Mouse (Mus musculus): Measurements from ENCODE around the gene Fam172a. TPM values are rescaled to one million over a fixed set of nuclear protein-coding genes. Genes with fewer than 3 reads are reported as not detected.

Gene Fam172a
- polyA plus RNA-seq, 1 experiment from 2014 or later, result 18.9 TPM

DNA sequence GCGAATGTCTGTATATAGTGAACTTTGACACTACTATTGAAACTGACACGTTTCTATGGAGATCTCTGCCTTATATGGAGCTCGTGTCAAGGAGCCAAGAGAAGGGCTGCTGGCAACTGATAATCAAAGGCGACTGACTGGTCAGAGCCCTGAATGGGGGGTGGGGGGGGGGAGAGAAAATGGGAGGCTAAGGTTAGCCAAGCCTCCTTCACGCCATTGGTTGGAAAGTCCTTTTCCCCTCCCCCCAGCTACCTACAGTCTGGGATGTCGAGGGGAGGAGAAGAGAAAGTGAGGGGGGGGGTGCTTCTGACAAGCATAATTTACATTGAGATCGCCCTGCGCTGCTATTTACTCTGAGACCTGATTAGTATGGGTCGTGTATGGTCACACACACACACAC, 498.6 kb downstream of the Fam172a start:
- Histone ChIP-seq H3K27ac (no peak overlapping the region), H3K36me3 (ENCODE audit: inconsistent target) (no peaks in the 10 kb centered on the region), H3K4me3 (ENCODE audit: inconsistent target) (no peak overlapping the region), H3K79me2 (ENCODE audit: inconsistent target) (no peaks in the 10 kb centered on the region)
- 5% methylated on average over 4 of the region's 9 CpGs for WGBS (ENCODE audit: missing documents)

DNA sequence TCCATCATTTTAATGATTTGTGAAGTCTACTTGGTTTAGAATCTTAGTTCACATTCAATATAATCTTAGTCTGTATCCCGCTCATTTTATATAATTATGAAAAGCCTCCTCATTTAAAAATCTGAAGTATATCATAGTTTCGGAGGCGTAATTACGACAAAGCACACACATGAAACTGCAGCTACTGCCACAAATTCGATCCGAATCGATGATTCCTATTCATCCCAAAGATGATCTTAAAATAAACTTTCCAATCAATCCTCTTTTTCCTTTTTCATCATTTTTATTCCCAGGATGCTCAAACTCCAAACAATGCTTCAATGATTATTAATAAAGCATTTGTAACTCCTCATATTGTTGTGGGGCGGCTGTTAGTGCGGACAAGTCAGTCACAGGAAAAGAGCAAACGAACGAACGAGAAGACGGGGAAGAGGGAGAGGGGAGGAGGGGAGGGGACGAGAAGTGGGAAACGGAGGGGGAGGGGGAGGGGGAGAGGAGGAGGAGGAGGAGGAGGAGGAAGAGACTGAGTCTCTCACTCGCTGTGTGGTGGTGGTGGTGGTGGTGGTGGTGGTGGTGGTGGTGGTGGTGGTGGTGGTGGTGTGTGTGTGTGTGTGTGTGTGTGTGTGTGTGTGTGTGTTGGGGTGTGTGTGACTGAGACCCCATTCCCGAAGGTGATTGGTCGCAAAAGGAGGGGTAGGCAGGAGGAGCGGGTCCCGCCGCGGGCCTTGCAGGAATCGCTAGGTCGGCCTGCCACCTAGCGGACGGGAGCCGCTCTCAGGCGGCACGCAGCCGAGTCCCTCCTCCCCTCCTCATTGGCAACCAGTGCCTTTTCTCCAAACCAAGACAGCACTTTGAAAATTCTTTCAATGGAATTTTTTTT, 499.4 kb downstream of the Fam172a start:
- Histone ChIP-seq H3K79me2 (ENCODE audit: inconsistent target) (no peaks in the 10 kb centered on the region), H3K27ac (no peak overlapping the region), H3K4me3 (ENCODE audit: inconsistent target) (no peak overlapping the region), H3K36me3 (ENCODE audit: inconsistent target) (no peaks in the 10 kb centered on the region)
- WGBS (ENCODE audit: missing documents), result 6% methylated on average over 22 of the region's 30 CpGs

GRCm38 (mm10) chr13:78201871-78202565, 500.2 kb downstream of the Fam172a start:
- Histone ChIP-seq H3K79me2 (ENCODE audit: inconsistent target) (no peaks in the 10 kb centered on the region), H3K27ac (no peak overlapping the region), H3K4me3 (ENCODE audit: inconsistent target) (no peak overlapping the region), H3K36me3 (ENCODE audit: inconsistent target) (no peaks in the 10 kb centered on the region)
- WGBS (ENCODE audit: missing documents), result 9% methylated on average over 20 of the region's 22 CpGs

- 4% methylated on average over 47 of the region's 47 CpGs for WGBS (ENCODE audit: missing documents)
- H3K79me2 ChIP-seq (ENCODE audit: inconsistent target), result no peaks in the 10 kb centered on the region
- no peaks in the 10 kb centered on the region for H3K36me3 ChIP-seq (ENCODE audit: inconsistent target)
- no peak overlapping the region for H3K27ac ChIP-seq
- no peak overlapping the region for H3K4me3 ChIP-seq (ENCODE audit: inconsistent target)
Observed at GRCm38 (mm10) chr13:78202574-78203347, 500.9 kb downstream of the Fam172a start.

DNA sequence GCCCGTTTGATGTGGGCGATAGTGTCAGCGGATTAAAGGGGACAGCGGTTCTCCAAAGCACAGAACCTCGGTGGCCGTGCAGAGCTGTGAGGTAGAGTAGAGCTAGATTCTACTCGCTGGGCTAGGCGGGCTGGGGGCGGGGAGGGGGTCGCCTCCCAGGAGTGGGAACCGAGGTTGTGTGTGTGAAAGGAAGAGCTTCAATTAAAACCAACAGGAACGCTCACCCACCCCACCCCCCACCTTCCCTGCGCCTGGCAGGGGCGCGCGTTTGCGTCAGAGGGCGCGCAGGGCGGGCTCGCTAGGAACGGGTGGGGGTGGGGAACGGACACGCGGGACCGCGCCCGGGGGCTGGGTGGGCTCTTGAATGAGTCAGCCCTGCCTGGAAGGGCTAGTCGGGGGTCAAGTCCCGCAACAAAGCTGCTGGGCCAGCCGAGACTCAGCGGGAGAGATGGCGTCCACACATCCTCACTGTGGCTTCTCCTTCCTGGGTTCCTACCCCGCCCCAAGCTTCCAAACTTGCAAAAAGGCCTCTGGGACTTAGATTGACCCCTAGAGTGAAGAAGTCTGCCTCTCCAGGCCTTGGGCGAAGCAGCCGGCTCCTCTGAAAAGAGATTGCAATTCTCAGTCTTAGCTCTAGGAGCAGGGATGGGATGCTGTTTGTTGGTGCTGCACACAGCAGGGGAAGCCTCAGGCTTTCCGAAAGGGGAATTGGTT, 501.7 kb downstream of the Fam172a start:
- H3K27ac ChIP-seq, result no peak overlapping the region
- no peaks in the 10 kb centered on the region for H3K36me3 ChIP-seq (ENCODE audit: inconsistent target)
- 3% methylated on average over 33 of the region's 37 CpGs for WGBS (ENCODE audit: missing documents)
- no peaks in the 10 kb centered on the region for H3K79me2 ChIP-seq (ENCODE audit: inconsistent target)
- H3K4me3 ChIP-seq (ENCODE audit: inconsistent target), result no peak overlapping the region

- no peak overlapping the region for H3K27ac ChIP-seq
- no peaks in the 10 kb centered on the region for H3K79me2 ChIP-seq (ENCODE audit: inconsistent target)
- no peak overlapping the region for H3K4me3 ChIP-seq (ENCODE audit: inconsistent target)
- H3K36me3 ChIP-seq (ENCODE audit: inconsistent target), result no peaks in the 10 kb centered on the region
Observed at GRCm38 (mm10) chr13:78205426-78205825, 503.6 kb downstream of the Fam172a start.

DNA sequence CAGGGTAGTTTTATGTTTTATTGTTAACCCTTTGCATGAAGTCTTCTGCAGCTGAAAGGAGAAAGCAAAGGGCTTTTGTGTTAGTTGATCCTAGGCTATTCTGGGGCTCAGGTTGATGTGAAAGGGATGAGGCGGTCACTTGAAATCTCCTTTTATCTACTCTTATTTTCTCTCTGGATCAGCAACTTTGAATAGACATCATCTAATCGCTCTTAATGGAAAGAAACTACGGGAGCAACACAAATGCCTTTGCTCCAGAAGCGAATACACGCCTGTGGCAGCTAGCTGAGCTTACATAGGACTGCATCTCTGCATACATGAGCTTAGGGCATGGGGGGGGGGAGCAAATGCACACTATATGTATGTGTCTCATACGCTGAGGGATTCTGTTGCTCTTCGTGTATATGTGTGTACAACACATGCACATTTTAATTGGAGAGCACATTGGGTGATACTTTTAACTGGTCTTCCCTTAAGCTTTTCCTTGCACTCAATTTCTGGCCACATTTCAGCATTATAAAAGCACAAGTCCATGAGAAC, 505.1 kb downstream of the Fam172a start:
- Histone ChIP-seq H3K36me3 (ENCODE audit: inconsistent target) (no peaks in the 10 kb centered on the region), H3K27ac (no peak overlapping the region), H3K79me2 (ENCODE audit: inconsistent target) (no peaks in the 10 kb centered on the region), H3K4me3 (ENCODE audit: inconsistent target) (no peak overlapping the region)
- WGBS (ENCODE audit: missing documents), result 38% methylated on average over 7 of the region's 7 CpGs

- WGBS (ENCODE audit: missing documents), result 5% methylated on average over 12 of the region's 12 CpGs
- H3K4me3 ChIP-seq (ENCODE audit: inconsistent target), result no peak overlapping the region
- H3K27ac ChIP-seq, result no peak overlapping the region
- no peaks in the 10 kb centered on the region for H3K79me2 ChIP-seq (ENCODE audit: inconsistent target)
- no peaks in the 10 kb centered on the region for H3K36me3 ChIP-seq (ENCODE audit: inconsistent target)
Observed at GRCm38 (mm10) chr13:78207796-78208645, 506.2 kb downstream of the Fam172a start.

GRCm38 (mm10) chr13:78208689-78209410, 507.0 kb downstream of the Fam172a start:
- H3K36me3 ChIP-seq (ENCODE audit: inconsistent target), result no peaks in the 10 kb centered on the region
- no peak overlapping the region for H3K27ac ChIP-seq
- H3K79me2 ChIP-seq (ENCODE audit: inconsistent target), result no peaks in the 10 kb centered on the region
- no peak overlapping the region for H3K4me3 ChIP-seq (ENCODE audit: inconsistent target)
- WGBS (ENCODE audit: missing documents), result 10% methylated on average over 14 of the region's 14 CpGs

GRCm38 (mm10) chr13:78209611-78210028, 507.8 kb downstream of the Fam172a start:
- Histone ChIP-seq H3K4me3 (ENCODE audit: inconsistent target) (no peak overlapping the region), H3K79me2 (ENCODE audit: inconsistent target) (no peaks in the 10 kb centered on the region), H3K36me3 (ENCODE audit: inconsistent target) (no peaks in the 10 kb centered on the region), H3K27ac (no peak overlapping the region)
- WGBS (ENCODE audit: missing documents), result 4% methylated on average over 12 of the region's 12 CpGs

DNA sequence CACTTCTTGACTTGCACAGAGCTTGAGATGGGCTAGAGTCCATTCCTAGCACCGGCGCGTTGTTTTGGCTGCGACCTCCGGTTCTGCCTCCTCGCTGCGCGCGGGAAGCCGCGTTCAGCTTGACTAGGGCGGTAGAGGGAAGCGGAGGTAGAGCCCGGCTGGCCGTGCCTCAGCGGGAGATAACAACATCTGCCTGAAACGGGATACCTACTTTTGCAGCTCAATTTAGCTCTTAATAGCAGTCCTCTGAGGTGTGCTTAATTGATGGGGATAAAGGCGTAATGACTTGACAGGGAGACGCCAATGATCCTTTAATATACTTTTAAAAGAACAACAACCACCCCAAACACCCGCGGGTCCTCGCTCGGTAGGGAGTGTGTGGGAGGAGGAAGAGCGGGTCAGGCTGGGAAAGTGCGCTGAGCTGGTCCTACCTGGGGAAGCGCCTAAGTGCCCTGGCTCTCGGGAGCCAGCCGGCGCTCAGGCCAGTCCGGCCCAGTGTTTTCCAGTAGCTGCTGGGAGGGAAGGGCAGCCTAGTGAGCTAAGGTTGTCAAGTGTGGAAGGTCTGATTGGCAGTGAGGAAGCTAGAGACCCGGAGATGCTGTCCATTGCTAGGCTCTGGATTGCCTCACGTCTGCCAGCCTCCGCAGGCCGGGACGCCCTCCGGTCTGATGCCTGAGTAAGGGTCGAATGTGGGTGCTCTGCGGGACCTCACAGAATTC, 508.4 kb downstream of the Fam172a start:
- Histone ChIP-seq H3K79me2 (ENCODE audit: inconsistent target) (no peaks in the 10 kb centered on the region), H3K4me3 (ENCODE audit: inconsistent target) (no peak overlapping the region), H3K27ac (no peak overlapping the region), H3K36me3 (ENCODE audit: inconsistent target) (no peaks in the 10 kb centered on the region)
- 2% methylated on average over 38 of the region's 38 CpGs for WGBS (ENCODE audit: missing documents)

DNA sequence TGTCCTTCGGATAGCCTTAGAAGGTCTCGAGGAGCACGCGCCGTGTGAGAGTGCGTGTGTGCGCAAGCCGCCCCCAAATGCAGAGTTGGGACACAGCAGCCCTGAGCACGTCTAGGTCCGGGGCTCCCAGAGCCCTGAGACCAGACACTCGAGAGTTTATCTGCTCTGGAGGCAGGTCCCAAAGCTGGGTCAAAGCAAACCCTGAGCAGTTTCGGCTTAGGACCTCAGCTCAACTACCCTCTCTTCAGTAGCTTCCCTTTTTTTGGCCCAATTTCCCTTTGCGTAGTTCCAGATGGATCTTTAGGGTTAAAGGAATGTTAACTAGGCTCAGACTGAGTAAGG, 508.9 kb downstream of the Fam172a start:
- Histone ChIP-seq H3K79me2 (ENCODE audit: inconsistent target) (no peaks in the 10 kb centered on the region), H3K36me3 (ENCODE audit: inconsistent target) (no peaks in the 10 kb centered on the region), H3K27ac (no peak overlapping the region), H3K4me3 (ENCODE audit: inconsistent target) (no peak overlapping the region)
- 8% methylated on average over 13 of the region's 13 CpGs for WGBS (ENCODE audit: missing documents)

Data from macrophage (primary cell).